Mouse (Mus musculus) kidney, embryonic 16.5 days (tissue): ENCODE measurements around the gene Sppl3. TPM values are rescaled to one million over a fixed set of nuclear protein-coding genes. Genes with fewer than 3 reads are reported as not detected.
"Not testable (repeated sequence)": the region's sequence is repeated elsewhere in the genome, so short reads cannot be mapped to it uniquely, and the experiment has no call there.

Source experiments
- ATAC-seq: fragments of 200-750 bp; cut with Nextera tagmentation; 2 replicates; pipeline ENCODE4 v1.8.0; 2017; ENCODE audit warnings: moderate TSS enrichment; ENCODE audit not compliant: low FRiP score, low TSS enrichment
- H3K27ac ChIP-seq: fragments of 300-500 bp; sonication (generic); 2 replicates; pipeline ENCODE4 v1.5.1; 2014; ENCODE audit warnings: low read length
- H3K27me3 ChIP-seq: fragments of 300-500 bp; sonication (generic); 2 replicates; pipeline ENCODE4 v1.6.1; 2014; ENCODE audit warnings: low read length, control low read depth, mixed read lengths; ENCODE audit not compliant: insufficient read depth
- H3K36me3 ChIP-seq: fragments of 300-500 bp; sonication (generic); 2 replicates; pipeline ENCODE4 v1.6.1; 2014; ENCODE audit warnings: low read length, control low read depth, mixed read lengths; ENCODE audit not compliant: insufficient read depth
- H3K4me1 ChIP-seq: fragments of 300-500 bp; sonication (generic); 2 replicates; pipeline ENCODE4 v1.6.1; 2014; ENCODE audit warnings: low read length, control low read depth, mixed read lengths; ENCODE audit not compliant: insufficient read depth
- H3K4me2 ChIP-seq: fragments of 300-500 bp; sonication (generic); replicated peaks from 2 replicates; pipeline ENCODE4 v1.6.1; 2014; ENCODE audit warnings: low read depth, low read length
- H3K4me3 ChIP-seq: fragments of 300-500 bp; sonication (generic); 2 replicates; pipeline ENCODE4 v1.5.1; 2014; ENCODE audit warnings: mild to moderate bottlenecking, low read length
- H3K9ac ChIP-seq: fragments of 300-500 bp; sonication (generic); replicated peaks from 2 replicates; pipeline ENCODE4 v1.6.1; 2014; ENCODE audit warnings: low read length
- H3K9me3 ChIP-seq: fragments of 300-500 bp; sonication (generic); 2 replicates; pipeline ENCODE4 v1.6.1; 2016; ENCODE audit warnings: low read length, control low read depth
- WGBS: fragments of 180-500 bp; shearing (Covaris S2); extraction: QIAGEN DNeasy Blood & Tissue Kit; methylation state at CpG from one replicate; pipeline ENCODE4 v1.1.7; 2014; 5-methylcytosine and 5-hydroxymethylcytosine counted together
- polyA plus RNA-seq: library from polyadenylated mRNA; unstranded; fragments of >200 nt; fragmentation: Nextera tagmentation; extraction: Ambion mirVana; gene quantifications from 2 replicates; pipeline ENCODE4 v1.2.1, GENCODE M21; 2015

Sppl3 gene
- polyA plus RNA-seq, 1 experiment from 2014 or later, result 12.3 TPM

DNA sequence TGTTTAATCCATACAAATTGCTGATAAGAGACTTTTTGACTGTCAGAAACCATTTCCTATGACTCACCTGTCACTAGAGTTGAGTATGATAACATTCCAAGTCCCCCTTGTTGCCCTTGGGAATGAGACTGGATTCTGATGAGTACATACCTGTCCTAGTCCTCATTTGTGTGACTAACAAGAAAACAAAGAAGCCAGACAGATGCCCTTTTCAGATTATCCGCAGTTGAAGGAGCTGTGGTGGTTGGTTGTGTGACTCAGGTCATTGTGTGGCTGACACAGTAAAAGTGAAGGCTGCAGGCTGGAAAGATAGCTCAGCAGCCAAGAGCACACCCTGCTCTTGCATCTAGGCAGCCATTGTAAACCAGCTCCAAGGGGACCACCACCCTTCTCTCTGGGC lies 51.6 kb downstream of the Sppl3 start:
- peaks cover 8% of the 10 kb centered on the region; the same call in 1 of the 2 replicates for H3K36me3 ChIP-seq
- no peak for ATAC-seq

DNA sequence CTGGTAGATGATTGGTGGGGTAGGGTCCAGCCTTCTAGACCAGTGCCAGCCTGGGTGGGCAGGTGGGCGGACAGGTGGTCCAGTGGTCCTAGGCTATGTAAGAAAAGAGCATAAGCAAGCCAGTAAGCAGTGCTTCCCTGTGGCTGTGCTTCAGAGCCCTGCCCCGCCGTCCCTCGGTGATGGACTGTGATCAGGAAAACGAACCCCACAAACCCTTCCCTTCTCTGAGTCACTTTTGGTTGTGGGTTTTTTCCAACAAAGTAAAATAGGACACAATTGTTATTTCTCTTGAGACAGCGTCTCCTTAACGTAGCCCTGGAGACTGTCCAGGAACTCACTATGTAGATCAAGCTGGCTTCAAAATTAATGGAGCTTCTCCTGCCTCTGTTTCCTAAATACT lies 52.5 kb downstream of the Sppl3 start:
- peaks cover 12% of the 10 kb centered on the region for H3K4me1 ChIP-seq
- H3K27me3 ChIP-seq, result no peaks in the 10 kb centered on the region
- no peaks in the 10 kb centered on the region for H3K9me3 ChIP-seq
- ATAC-seq, result no peak
- H3K36me3 ChIP-seq, result peaks cover 8% of the 10 kb centered on the region; the same call in 1 of the 2 replicates
- H3K4me2 ChIP-seq, result no peak overlapping the region
- H3K27ac ChIP-seq, result no peak overlapping the region
- no peak overlapping the region for H3K9ac ChIP-seq
- WGBS, result 87% methylated on average over 7 of the region's 7 CpGs
- no peak overlapping the region for H3K4me3 ChIP-seq

More for the DNA sequence above, 51.6 kb downstream of the Sppl3 start:
- no peak overlapping the region for H3K27ac ChIP-seq
- no peaks in the 10 kb centered on the region for H3K9me3 ChIP-seq
- no peak overlapping the region for H3K4me3 ChIP-seq
- no peak overlapping the region for H3K4me2 ChIP-seq
- H3K27me3 ChIP-seq, result no peaks in the 10 kb centered on the region
- 97% methylated on average over 1 of the region's 1 CpGs for WGBS
- H3K4me1 ChIP-seq, result peaks cover 8% of the 10 kb centered on the region; the same call in 1 of the 2 replicates
- no peak overlapping the region for H3K9ac ChIP-seq

DNA sequence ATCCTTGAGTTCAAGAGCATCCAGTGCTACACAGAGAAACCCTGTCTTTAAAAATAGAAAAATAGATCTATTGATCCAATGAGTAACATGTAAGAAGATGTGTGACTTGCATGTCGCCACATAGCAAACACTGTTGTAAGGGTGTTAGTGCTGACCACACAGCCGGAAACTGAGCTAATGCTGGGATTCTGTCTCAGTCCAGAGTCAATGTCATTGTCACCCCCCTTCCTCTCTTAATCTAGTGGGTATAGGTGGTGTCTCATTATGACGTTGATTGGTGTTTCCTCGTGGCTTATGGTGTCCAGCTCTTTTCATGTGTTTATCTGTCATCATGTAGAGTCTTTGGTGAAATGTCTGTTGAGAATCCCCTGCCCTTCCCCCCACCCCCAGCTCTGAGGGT lies 55.3 kb downstream of the Sppl3 start:
- Histone ChIP-seq H3K27me3 (no peaks in the 10 kb centered on the region), H3K9ac (no peak overlapping the region), H3K4me1 (peaks cover 22% of the 10 kb centered on the region), H3K4me2 (no peak overlapping the region), H3K36me3 (peaks cover 7% of the 10 kb centered on the region; the same call in 1 of the 2 replicates), H3K27ac (no peak overlapping the region), H3K9me3 (no peaks in the 10 kb centered on the region), H3K4me3 (no peak overlapping the region)
- 71% methylated on average over 4 of the region's 4 CpGs for WGBS
- no peak for ATAC-seq

DNA sequence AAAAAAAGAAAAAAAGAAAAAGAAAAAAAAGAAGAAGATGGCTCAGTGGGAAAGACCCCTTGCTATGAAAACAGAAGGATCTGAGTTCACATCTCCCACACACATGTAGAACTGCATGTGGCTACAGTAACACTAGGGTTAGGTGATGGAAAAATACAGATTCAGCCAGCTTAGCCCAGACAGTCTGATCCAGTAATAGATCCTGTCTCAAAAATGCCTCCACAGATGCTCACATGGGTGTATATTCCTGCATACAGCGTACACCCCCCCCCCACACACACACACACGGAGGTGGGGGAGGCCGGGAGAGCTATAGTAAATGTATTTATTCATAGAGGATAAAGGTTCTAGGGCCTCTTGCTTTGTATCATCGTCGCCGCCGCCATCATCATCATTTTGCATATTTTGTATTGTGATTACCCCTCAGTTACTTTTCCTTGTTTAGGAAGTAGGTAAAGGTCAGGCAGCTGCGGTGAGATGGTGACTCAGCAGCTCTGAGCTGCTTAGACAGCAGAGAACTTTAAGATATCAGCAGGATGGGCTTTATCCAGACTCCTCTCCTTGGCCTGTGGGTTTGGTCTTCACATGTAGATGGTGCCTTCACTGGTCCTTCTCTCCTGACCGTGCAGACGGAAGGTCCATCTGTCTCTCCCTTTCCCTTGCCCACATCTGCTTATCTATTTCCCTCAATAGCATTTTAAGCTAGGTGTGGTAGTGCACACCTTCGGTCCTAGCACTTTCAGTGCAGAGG lies 57.9 kb downstream of the Sppl3 start:
- H3K4me2 ChIP-seq, result no peak overlapping the region
- WGBS, result 86% methylated on average over 11 of the region's 11 CpGs
- no peak overlapping the region for H3K9ac ChIP-seq
- H3K27ac ChIP-seq, result no peak overlapping the region
- H3K4me1 ChIP-seq, result peaks cover 45% of the 10 kb centered on the region
- H3K27me3 ChIP-seq, result no peaks in the 10 kb centered on the region
- no peaks in the 10 kb centered on the region for H3K36me3 ChIP-seq
- H3K9me3 ChIP-seq, result no peaks in the 10 kb centered on the region
- no peak for ATAC-seq
- H3K4me3 ChIP-seq, result no peak overlapping the region

DNA sequence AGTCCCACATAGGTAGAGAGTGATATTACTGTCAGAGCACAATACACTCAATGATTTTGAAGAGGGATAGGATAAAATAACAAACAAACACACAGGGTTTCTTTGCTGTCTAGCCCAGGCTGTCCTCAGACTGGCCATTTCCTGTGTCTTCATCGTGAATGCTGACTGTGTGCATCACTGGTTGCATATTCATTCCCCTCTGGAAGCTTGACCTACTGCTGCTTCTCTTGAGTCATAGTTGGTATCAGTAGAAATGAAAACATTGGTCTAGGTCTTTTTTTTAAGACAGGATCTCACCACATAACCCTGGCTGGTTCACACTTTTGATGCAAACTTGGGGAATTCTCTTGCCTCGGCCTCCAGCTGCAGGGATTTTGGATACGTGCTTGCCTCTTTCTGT lies 58.7 kb downstream of the Sppl3 start:
- H3K36me3 ChIP-seq, result no peaks in the 10 kb centered on the region
- no peak overlapping the region for H3K4me2 ChIP-seq
- H3K27me3 ChIP-seq, result no peaks in the 10 kb centered on the region
- no peak for ATAC-seq
- no peaks in the 10 kb centered on the region for H3K9me3 ChIP-seq
- H3K4me1 ChIP-seq, result peaks cover 37% of the 10 kb centered on the region
- no peak overlapping the region for H3K4me3 ChIP-seq
- no peak overlapping the region for H3K27ac ChIP-seq
- 77% methylated on average over 3 of the region's 3 CpGs for whole genome bisulfite sequencing
- H3K9ac ChIP-seq, result no peak overlapping the region

DNA sequence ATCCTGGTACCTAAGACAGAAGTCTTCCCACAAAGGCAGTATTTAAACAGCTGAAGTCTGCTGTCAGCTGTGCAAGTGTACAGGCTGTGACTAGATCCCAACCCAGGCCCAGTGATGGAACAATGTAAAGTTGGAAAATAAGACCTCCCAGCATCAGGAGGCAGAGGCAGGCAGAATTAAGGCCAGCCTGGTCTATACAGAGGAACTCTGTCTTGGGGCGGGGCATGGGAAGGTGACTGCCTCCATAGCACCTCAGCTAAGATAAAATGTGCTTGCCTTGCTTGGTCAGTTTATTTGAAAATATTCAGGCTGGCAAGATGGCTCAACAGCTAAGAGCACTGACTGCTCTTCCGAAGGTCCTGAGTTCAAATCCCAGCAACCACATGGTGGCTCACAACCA lies 59.5 kb downstream of the Sppl3 start:
- Histone ChIP-seq H3K27ac (0 out of 2 replicates have a peak overlapping the region, but pooled peaks have one; percentile 56), H3K36me3 (peaks cover 3% of the 10 kb centered on the region), H3K4me2 (no peak overlapping the region), H3K4me3 (no peak overlapping the region), H3K27me3 (no peaks in the 10 kb centered on the region), H3K9me3 (no peaks in the 10 kb centered on the region), H3K4me1 (peaks cover 37% of the 10 kb centered on the region), H3K9ac (no peak overlapping the region)
- no peak for ATAC-seq
- WGBS, result 97% methylated on average over 2 of the region's 2 CpGs

DNA sequence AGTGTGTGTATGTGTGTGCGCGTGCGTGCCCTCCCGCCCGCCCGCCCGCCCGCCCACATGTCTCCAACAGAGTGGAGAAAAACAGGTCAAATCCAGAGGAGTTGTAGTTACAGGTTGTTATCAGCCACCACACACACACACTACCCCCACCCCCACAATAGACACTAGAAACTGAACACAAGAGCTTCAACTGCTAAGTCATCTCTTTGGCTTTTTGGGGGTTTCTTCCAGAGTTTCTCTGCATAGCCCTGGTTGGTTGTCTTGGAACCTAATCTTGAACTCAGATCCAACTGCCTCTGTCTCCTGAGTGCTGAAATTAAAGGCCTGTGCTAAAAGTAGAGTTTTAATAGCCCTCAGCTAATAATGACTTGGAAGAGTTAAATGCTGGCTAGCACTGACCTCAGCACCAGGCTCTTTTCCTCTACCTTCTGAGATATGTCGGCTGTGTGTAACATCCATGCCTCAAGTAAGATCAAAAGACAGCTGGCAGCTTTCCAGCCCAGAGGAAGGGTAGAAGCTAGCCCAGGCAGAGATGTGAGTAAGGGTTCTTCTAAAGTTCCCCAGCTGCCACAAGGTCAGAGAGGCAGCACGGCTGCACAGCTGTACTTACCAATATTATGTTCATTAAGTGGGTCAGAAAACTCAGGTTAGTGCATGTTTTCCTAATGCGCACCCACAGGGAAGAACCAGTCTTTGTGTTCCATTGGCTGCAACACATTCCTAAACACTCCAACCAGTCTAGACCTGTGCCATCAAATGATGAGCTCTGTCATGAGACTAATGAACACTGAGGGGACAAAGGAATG lies 60.4 kb downstream of the Sppl3 start:
- H3K9me3 ChIP-seq, result no peaks in the 10 kb centered on the region
- H3K4me3 ChIP-seq, result no peak overlapping the region
- H3K9ac ChIP-seq, result no peak overlapping the region
- H3K36me3 ChIP-seq, result peaks cover 12% of the 10 kb centered on the region
- H3K4me1 ChIP-seq, result peaks cover 37% of the 10 kb centered on the region
- no peaks in the 10 kb centered on the region for H3K27me3 ChIP-seq
- no peak for ATAC-seq
- H3K4me2 ChIP-seq, result no peak overlapping the region
- 81% methylated on average over 11 of the region's 11 CpGs for WGBS
- peak overlapping the region; percentile 30 for H3K27ac ChIP-seq

DNA sequence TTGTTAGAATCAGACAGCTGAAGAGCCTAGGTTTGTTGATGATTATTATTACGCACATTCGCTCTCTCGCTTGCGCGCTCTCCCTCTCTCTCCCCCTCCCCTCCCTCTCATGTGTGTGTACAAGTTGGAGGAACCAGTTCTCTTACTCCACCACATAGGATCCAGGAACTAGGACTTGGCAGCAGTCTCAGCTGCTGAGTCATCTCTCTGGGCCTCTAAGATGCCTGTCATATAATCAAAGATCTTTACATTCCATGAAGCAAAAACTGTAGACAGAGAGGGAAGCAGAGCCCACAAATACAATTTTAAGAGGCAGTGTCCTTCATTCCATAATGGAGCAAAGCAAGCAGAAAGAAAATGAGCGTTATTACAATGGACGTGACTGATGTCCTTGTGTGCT lies 61.2 kb downstream of the Sppl3 start:
- no peak for ATAC-seq
- 78% methylated on average over 7 of the region's 7 CpGs for WGBS
- Histone ChIP-seq H3K9me3 (no peaks in the 10 kb centered on the region), H3K9ac (no peak overlapping the region), H3K4me2 (no peak overlapping the region), H3K27ac (peak overlapping the region; percentile 30), H3K36me3 (peaks cover 13% of the 10 kb centered on the region), H3K4me3 (no peak overlapping the region), H3K27me3 (no peaks in the 10 kb centered on the region), H3K4me1 (peaks cover 37% of the 10 kb centered on the region)

DNA sequence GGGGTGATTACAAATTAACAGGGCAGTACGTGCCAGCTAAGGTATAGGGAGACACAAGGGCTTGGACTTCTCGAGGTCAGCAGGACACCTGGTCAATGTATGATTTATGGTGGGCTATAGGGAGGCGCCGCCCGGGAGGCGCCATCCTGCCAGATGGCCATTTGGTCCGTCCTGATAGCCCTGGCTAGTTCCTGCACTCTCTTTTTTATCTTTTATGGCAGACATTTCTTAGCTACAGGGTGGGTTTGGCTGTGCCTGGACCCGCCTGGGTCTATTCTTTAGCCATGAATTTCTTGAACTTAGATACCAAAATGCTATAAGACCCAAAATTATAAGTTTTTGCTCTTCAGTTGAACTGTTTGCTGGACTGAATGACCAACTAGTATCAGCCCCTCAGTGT lies 62.4 kb downstream of the Sppl3 start:
- not testable (repeated sequence) for ATAC-seq, H3K4me2 ChIP-seq
- H3K27ac ChIP-seq, result peak overlapping the region; percentile 37; the same call in 1 of the 2 replicates

DNA sequence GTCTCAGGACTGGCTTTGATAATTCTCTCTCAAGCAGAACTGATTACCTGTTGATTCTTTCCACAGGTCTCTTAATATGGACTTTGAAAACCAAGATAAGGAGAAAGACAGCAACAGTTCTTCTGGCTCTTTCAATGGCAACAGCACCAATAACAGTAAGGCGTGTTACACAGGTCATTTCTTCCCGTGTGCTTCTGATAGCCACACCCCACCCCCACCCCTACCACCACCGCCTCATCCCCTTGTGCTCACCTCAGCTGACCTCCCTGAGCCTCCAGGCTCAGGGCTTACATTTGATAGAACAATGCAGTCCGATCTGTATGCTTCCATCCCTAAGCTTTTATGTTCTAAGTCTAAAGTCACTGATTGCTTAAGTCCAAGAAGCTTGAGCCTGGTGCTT lies 63.8 kb downstream of the Sppl3 start:
- Histone ChIP-seq H3K27me3 (no peaks in the 10 kb centered on the region), H3K27ac (no peak overlapping the region), H3K9ac (no peak overlapping the region), H3K4me2 (no peak overlapping the region), H3K4me3 (no peak overlapping the region), H3K4me1 (peaks cover 31% of the 10 kb centered on the region), H3K9me3 (no peaks in the 10 kb centered on the region), H3K36me3 (peaks cover 13% of the 10 kb centered on the region)
- WGBS, result 60% methylated on average over 4 of the region's 4 CpGs
- no peak for ATAC-seq

More for the DNA sequence above, 62.4 kb downstream of the Sppl3 start:
- not testable (repeated sequence) for H3K9ac ChIP-seq, H3K4me3 ChIP-seq, H3K27me3 ChIP-seq, H3K9me3 ChIP-seq
- H3K4me1 ChIP-seq, result peaks cover 33% of the 10 kb centered on the region
- 15% methylated on average over 8 of the region's 8 CpGs for WGBS
- peaks cover 13% of the 10 kb centered on the region for H3K36me3 ChIP-seq
